Mouse (Mus musculus) limb, embryonic 12.5 days (tissue): ENCODE data around the gene Sh3rf3. TPM values are rescaled to one million over a fixed set of nuclear protein-coding genes. Genes with fewer than 3 reads are reported as not detected.

Experiments used
- ATAC-seq: fragments of 200-750 bp; cut with Nextera tagmentation; 2 replicates; pipeline ENCODE4 v1.8.0; 2017; ENCODE audit warnings: low read depth, moderate TSS enrichment; ENCODE audit not compliant: insufficient number of reproducible peaks, insufficient read depth, low FRiP score, low TSS enrichment
- H3K27ac ChIP-seq: fragments of 300-500 bp; sonication (generic); 2 replicates; pipeline ENCODE4 v1.5.1; 2016; ENCODE audit warnings: mild to moderate bottlenecking, moderate library complexity
- H3K27me3 ChIP-seq: fragments of 300-500 bp; sonication (generic); 2 replicates; pipeline ENCODE4 v1.6.1; 2016; ENCODE audit warnings: mild to moderate bottlenecking, moderate library complexity
- H3K36me3 ChIP-seq: fragments of 300-500 bp; sonication (generic); 2 replicates; pipeline ENCODE4 v1.6.1; 2016; ENCODE audit warnings: mild to moderate bottlenecking, moderate library complexity
- H3K4me1 ChIP-seq: fragments of 300-500 bp; sonication (generic); replicated peaks from 2 replicates; pipeline ENCODE4 v1.6.1; 2016
- H3K4me2 ChIP-seq: fragments of 300-500 bp; sonication (generic); 2 replicates; pipeline ENCODE4 v1.6.1; 2016; ENCODE audit warnings: mild to moderate bottlenecking, moderate library complexity
- H3K4me3 ChIP-seq: fragments of 300-500 bp; sonication (generic); replicated peaks from 2 replicates; pipeline ENCODE4 v1.5.1; 2016; ENCODE audit warnings: mild to moderate bottlenecking
- H3K9ac ChIP-seq: fragments of 300-500 bp; sonication (generic); replicated peaks from 2 replicates; pipeline ENCODE4 v1.6.1; 2016; ENCODE audit warnings: mild to moderate bottlenecking, moderate library complexity
- H3K9me3 ChIP-seq: fragments of 300-500 bp; sonication (generic); 2 replicates; pipeline ENCODE4 v1.6.1; 2016; ENCODE audit warnings: mild to moderate bottlenecking, moderate library complexity
- WGBS: fragments of 180-500 bp; shearing (Covaris S2); methylation state at CpG from one replicate; pipeline ENCODE4 v1.1.7; 2016; 5-methylcytosine and 5-hydroxymethylcytosine counted together
- polyA plus RNA-seq: library from polyadenylated mRNA; unstranded; fragments of >200 nt; fragmentation: Nextera tagmentation; extraction: Ambion mirVana; gene quantifications from 2 replicates; pipeline ENCODE4 v1.2.1, GENCODE M21; 2016

Gene Sh3rf3
- polyA plus RNA-seq, 1 experiment from 2014 or later, result 0.92 TPM

GRCm38 (mm10) chr10:58885351-58885750 is 72.2 kb downstream of the Sh3rf3 start:
- no peaks in the 10 kb centered on the region for H3K27me3 ChIP-seq
- 48% methylated on average over 5 of the region's 5 CpGs for WGBS
- H3K4me2 ChIP-seq, result no peak overlapping the region
- no peak overlapping the region for H3K9ac ChIP-seq
- H3K4me1 ChIP-seq, result no peaks in the 10 kb centered on the region
- H3K27ac ChIP-seq, result no peak overlapping the region
- no peaks in the 10 kb centered on the region for H3K9me3 ChIP-seq
- no peaks in the 10 kb centered on the region for H3K36me3 ChIP-seq
- no peak for ATAC-seq
- H3K4me3 ChIP-seq, result no peak overlapping the region

GRCm38 (mm10) chr10:58885816-58886215 is 72.7 kb downstream of the Sh3rf3 start:
- H3K9ac ChIP-seq, result no peak overlapping the region
- no peak overlapping the region for H3K4me3 ChIP-seq
- H3K4me1 ChIP-seq, result no peaks in the 10 kb centered on the region
- no peak overlapping the region for H3K4me2 ChIP-seq
- 74% methylated on average over 2 of the region's 2 CpGs for WGBS
- no peak overlapping the region for H3K27ac ChIP-seq
- no peaks in the 10 kb centered on the region for H3K27me3 ChIP-seq
- ATAC-seq, result no peak
- H3K36me3 ChIP-seq, result no peaks in the 10 kb centered on the region
- no peaks in the 10 kb centered on the region for H3K9me3 ChIP-seq

DNA sequence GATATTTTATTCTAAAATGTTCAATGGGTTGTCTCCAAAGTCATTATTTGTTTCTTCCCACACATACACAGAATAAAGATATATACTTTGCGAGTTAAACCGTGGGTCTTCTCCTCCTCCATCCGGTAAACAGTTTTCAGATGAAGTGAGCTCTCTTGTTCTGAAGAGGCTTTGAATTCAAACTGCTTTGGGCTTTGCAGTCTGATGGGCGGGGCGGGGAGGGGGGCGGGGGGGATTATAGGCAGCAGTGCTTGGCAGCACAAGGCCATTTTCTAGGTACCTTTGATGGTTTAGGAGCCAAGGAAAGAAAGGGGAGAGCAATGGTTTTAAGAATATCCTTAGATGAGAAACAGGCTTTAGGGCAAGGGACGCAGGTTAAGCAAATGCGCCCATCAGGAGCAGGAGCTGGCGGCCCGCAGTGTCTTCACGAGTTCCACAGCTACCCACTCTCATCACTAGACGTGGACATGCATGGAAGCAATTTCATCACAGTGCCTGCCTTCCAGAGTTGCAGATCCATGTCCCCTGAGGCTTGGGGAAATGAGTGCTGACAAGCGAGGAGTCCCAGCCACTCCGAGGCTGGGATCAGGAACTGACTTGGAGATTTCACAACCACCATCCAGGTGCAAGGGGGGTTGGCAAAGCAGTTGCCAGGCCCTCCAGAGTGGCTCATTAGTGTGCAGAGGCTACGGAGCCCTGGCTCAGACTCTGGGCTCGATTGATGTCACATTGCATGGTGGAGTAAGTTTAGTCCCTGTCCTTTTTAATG is 77.7 kb downstream of the Sh3rf3 start:
- Histone ChIP-seq H3K9ac (no peak overlapping the region), H3K27me3 (no peaks in the 10 kb centered on the region), H3K9me3 (no peaks in the 10 kb centered on the region), H3K27ac (no peak overlapping the region), H3K36me3 (no peaks in the 10 kb centered on the region), H3K4me3 (no peak overlapping the region), H3K4me1 (no peaks in the 10 kb centered on the region; the same call in 1 of the 2 replicates), H3K4me2 (no peak overlapping the region)
- ATAC-seq, result no peak
- WGBS, result 57% methylated on average over 16 of the region's 16 CpGs

DNA sequence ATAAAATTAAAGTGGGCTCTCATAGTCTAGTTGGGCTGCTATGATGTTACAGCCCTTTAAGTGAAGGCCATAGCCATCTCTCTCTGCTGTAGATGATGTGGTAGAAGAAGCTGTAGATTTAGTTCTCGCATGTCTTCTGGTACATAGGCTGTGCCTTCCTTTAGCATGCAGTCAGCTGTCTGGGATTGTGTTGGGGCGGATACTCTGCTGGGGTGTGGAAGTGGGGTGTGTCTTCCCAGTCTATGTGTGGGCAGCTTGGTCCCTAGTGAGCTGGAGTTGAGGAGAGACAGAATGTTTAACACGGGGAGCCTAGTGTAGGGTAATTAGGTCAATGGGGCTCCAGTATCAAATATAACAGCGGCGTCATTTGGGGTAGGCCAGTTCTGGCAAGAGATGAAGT is 82.3 kb downstream of the Sh3rf3 start:
- Histone ChIP-seq H3K27me3 (no peaks in the 10 kb centered on the region), H3K4me2 (no peak overlapping the region), H3K27ac (no peak overlapping the region), H3K9ac (no peak overlapping the region), H3K9me3 (no peaks in the 10 kb centered on the region), H3K36me3 (no peaks in the 10 kb centered on the region), H3K4me3 (no peak overlapping the region), H3K4me1 (no peaks in the 10 kb centered on the region; the same call in 1 of the 2 replicates)
- no peak for ATAC-seq
- 87% methylated on average over 5 of the region's 5 CpGs for WGBS

DNA sequence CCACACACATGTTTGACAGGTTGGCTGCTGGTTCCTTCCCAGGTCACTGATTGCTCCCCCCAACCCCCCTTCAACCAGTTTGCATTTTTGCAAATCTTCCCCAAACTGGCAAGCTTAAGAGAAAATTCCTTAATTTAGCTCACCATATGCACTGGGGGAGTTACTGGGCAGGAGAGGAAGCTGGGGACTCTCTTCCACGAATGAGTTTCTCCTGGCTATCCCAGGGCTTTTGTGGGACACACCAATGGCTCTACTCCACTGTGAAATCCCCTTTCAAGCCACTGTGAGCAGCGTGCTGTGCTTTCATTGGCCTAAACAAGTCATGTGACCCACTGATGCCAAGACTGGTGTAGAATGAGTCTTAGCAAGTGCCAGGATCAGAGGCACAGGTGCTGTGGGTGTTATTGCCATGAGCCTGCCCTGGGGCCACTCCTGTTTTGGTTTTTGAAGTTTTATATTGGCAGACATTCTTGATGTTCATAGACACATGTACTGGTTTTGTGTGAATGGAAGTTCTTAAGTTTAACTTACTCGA is 83.9 kb downstream of the Sh3rf3 start:
- Histone ChIP-seq H3K4me3 (no peak overlapping the region), H3K4me2 (no peak overlapping the region), H3K27ac (no peak overlapping the region), H3K36me3 (no peaks in the 10 kb centered on the region), H3K9ac (no peak overlapping the region), H3K4me1 (no peaks in the 10 kb centered on the region), H3K9me3 (no peaks in the 10 kb centered on the region), H3K27me3 (no peaks in the 10 kb centered on the region)
- 73% methylated on average over 3 of the region's 3 CpGs for WGBS
- ATAC-seq, result no peak

- no peak overlapping the region for H3K4me3 ChIP-seq
- no peaks in the 10 kb centered on the region; the same call in 1 of the 2 replicates for H3K27me3 ChIP-seq
- H3K4me2 ChIP-seq, result no peak overlapping the region
- H3K27ac ChIP-seq, result no peak overlapping the region
- WGBS, result 43% methylated on average over 6 of the region's 6 CpGs
- no peak overlapping the region for H3K9ac ChIP-seq
- no peaks in the 10 kb centered on the region for H3K9me3 ChIP-seq
- no peak for ATAC-seq
- H3K4me1 ChIP-seq, result no peaks in the 10 kb centered on the region
- no peaks in the 10 kb centered on the region for H3K36me3 ChIP-seq
Measured at GRCm38 (mm10) chr10:58905253-58905652, 92.1 kb downstream of the Sh3rf3 start.

DNA sequence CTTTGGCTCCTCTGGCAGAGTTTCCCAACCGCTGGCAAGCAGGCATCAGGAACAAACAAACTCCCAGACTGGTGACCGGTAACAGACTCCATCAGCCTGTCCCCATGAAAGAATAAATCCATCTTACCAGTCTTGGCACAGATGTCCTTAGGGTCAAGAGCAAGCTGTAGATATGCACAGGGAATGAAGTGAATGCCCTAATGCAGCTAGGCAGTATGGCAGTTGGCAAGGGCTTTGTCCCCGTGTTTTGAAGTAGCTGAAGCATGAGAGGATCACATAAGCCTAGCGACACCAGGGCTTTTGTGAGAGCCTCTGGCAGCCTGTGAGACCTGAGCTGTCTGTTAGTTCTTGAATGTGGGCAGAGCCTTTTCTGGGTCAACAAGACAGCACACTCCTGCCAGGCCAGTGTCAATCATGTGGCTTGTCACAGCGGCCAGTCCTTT is 93.9 kb downstream of the Sh3rf3 start:
- Histone ChIP-seq H3K4me3 (no peak overlapping the region), H3K36me3 (no peaks in the 10 kb centered on the region), H3K27ac (no peak overlapping the region), H3K4me1 (no peaks in the 10 kb centered on the region), H3K4me2 (no peak overlapping the region), H3K27me3 (no peaks in the 10 kb centered on the region; the same call in 1 of the 2 replicates), H3K9ac (no peak overlapping the region), H3K9me3 (no peaks in the 10 kb centered on the region)
- 89% methylated on average over 5 of the region's 5 CpGs for WGBS
- ATAC-seq, result no peak

GRCm38 (mm10) chr10:58908451-58908850 is 95.3 kb downstream of the Sh3rf3 start:
- Histone ChIP-seq H3K4me3 (no peak overlapping the region), H3K36me3 (no peaks in the 10 kb centered on the region), H3K9ac (no peak overlapping the region), H3K9me3 (no peaks in the 10 kb centered on the region), H3K27me3 (no peaks in the 10 kb centered on the region; the same call in 1 of the 2 replicates), H3K4me2 (no peak overlapping the region), H3K4me1 (no peaks in the 10 kb centered on the region), H3K27ac (no peak overlapping the region)
- ATAC-seq, result no peak
- WGBS, result 88% methylated on average over 8 of the region's 8 CpGs

DNA sequence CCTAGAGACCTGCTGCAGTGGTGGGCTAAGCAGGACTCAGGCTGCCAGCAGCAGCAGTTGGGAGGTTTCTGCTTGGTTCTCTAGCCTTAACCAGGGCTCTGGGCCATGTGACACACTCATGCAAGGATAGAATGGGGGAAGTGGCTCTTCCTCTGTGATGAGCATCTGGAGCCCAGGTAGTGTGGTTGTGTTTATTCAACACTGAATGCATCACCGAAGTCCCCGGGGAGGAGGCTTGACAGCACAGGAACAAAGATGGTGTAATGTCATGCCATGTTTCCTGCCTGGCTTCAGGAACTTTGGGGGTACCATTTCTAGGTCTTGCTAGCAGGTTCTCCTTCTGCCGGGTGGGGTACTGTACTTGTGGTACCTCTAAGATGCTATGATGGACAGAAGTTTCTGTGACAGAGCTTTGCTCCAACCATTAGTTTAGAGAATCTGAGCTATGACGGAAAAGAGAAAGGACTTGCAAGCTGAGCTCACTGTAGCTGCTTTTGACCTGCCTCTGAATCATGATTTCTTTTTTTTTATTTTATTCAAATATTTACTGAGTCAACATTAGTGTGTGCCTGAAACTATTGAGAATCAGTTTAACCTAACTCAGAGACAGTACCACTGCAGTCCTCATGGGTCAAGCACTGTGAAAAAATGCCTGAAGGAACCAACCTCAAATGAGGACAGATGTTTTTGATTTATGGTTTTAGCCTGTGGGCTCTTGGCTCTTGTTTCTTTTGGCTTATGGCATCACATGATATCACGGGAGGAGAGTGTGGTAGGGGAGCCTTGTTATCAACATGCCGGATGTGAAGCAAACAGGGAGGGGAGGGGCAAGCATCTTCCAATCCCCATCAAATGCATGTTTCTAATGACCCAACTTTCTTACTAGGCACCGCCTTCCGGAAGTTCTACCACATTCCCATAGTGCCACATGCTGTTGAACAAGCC is 102.4 kb downstream of the Sh3rf3 start:
- Histone ChIP-seq H3K4me2 (no peak overlapping the region), H3K27me3 (no peaks in the 10 kb centered on the region), H3K9ac (no peak overlapping the region), H3K4me3 (no peak overlapping the region), H3K4me1 (no peaks in the 10 kb centered on the region), H3K36me3 (no peaks in the 10 kb centered on the region), H3K27ac (no peak overlapping the region), H3K9me3 (no peaks in the 10 kb centered on the region)
- 79% methylated on average over 8 of the region's 8 CpGs for WGBS
- no peak for ATAC-seq

- no peaks in the 10 kb centered on the region for H3K36me3 ChIP-seq
- H3K9ac ChIP-seq, result no peak overlapping the region
- H3K27ac ChIP-seq, result no peak overlapping the region
- no peaks in the 10 kb centered on the region for H3K27me3 ChIP-seq
- no peaks in the 10 kb centered on the region for H3K9me3 ChIP-seq
- no peak overlapping the region for H3K4me2 ChIP-seq
- WGBS, result 84% methylated on average over 8 of the region's 8 CpGs
- H3K4me3 ChIP-seq, result no peak overlapping the region
- no peaks in the 10 kb centered on the region for H3K4me1 ChIP-seq
- no peak for ATAC-seq
Measured at GRCm38 (mm10) chr10:58921643-58922188, 108.6 kb downstream of the Sh3rf3 start.
